Mouse (Mus musculus): Measurements from ENCODE around the gene Tarbp2.
A peak's percentile ranks its signal among the peaks of the same experiment; 100 is the strongest.

Gene Tarbp2

DNA sequence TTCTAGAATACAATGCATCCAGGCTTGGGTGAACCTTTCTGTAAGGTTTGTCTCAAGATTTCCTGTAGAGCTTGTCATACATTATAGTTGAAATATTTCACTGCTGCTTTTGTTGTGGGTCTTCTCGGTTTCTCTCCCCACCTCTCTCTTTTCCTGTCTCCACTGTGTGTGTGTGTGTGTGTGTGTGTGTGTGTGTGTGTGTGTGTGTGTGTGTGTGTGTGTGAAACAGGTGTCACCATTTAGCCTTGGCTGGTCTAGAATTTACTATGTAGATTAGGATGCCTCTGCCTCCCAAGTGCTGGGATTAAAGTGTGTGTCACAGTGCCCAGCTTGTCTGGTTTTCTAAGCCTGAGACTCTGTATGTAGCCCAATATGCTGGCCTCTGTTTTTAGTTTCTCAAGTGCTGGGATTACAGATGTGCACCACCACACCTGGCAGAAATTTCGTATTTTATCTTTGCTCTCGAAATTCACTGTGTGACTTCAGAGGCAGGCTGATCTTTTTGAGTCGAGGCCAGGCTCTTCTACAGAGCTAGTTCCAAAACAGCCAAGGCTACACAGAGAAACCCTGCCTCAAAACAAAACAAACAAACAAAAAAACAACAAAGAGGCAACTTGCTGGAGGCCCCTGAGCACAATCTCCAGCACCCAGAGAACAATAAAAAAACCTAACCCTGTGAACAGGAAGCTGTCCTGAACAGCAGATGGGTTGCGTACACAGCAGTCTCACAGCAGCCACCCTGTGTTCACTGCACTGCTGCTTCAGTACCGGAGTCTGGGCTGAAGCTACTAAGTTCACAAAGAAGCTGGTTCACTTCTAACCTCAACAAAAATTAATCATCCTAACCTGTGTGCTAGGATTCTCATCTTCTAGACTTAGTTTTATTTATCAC, 8.4 kb downstream of the Tarbp2 start:
- DNase-seq (ENCODE audit: low read depth, low spot score): no peak

DNA sequence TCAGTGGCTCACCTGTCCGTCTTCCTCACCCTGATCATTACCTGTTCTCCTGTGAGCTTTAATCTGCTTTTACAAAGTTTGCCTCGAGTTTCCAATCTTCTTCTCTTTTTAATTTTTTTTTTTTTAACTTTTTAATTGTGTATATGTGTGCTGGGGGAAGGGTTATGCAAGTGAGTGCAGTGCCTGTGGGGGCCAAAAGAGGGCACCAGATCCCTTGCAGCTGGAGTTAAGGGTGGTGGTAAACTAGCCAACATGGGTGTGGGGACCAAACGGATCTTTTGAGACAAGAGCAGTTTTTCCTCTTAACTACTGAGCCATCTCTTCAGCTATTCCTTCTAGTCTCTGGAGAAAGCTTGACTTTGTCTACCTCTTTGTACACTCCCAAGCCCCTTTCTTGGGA, 9.9 kb downstream of the Tarbp2 start:
- DNase-seq (ENCODE audit: low read depth, low spot score): no peak

DNA sequence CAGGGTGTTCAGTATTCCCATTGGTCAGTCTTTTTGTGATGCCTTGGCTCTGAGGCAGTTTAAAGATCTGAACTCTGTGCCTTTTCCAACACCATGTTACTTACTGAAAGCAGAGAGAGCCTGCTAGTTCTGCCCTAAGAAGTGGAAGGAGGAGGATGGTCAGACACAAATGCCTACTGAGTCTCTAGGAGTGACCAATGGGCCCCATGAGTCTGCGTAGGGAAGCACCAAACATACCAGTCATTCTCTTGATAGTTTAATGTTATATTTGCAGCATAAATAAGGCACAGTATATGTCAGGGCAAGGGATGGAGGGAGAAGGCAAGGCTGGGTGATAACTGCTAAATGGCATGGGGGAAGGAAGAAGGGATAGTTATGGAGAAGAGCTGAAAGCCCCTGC, 10.4 kb downstream of the Tarbp2 start:
- DNase-seq (ENCODE audit: low read depth, low spot score): no peak

DNA sequence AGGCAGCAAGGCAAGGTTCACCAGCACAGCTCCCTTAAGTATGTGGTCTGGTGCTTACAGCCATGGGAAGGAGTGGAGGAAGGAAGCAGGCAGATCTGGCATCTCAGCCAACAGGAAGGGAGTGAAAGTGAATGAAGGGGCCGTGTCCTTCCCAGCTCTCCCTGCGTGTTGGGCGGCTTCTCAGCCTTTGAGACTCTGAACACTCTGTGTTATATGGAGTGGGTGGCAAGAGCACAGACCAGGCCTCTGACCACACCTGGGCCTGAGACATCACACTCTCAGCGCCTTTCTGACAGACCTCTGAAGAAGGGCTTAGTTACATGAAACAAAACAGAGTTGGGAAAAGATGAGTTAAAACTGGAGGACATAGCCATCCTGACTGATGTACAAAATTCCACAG, 12.6 kb downstream of the Tarbp2 start:
- DNase-seq (ENCODE audit: low read depth, low spot score): no peak

DNA sequence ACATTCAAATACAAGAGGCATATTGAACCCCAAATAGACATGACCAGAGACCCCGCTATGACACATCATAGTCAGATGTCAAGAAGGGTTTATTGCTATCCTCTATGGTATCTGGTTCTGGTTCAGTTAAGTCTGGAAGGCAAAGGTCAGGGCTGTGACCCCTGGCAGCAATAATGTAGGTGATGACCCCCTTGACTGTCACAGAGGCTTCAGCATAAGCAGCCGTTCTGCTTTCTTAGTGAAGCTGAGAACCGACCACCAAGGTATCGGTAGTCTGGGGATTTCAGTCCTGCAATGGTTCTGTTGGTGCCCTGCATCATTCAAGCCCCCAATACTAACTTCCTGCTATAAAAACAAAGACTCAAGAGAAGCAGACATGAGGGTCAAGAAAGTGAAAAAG, 13.6 kb downstream of the Tarbp2 start:
- no peak for DNase-seq (ENCODE audit: low read depth, low spot score)

DNA sequence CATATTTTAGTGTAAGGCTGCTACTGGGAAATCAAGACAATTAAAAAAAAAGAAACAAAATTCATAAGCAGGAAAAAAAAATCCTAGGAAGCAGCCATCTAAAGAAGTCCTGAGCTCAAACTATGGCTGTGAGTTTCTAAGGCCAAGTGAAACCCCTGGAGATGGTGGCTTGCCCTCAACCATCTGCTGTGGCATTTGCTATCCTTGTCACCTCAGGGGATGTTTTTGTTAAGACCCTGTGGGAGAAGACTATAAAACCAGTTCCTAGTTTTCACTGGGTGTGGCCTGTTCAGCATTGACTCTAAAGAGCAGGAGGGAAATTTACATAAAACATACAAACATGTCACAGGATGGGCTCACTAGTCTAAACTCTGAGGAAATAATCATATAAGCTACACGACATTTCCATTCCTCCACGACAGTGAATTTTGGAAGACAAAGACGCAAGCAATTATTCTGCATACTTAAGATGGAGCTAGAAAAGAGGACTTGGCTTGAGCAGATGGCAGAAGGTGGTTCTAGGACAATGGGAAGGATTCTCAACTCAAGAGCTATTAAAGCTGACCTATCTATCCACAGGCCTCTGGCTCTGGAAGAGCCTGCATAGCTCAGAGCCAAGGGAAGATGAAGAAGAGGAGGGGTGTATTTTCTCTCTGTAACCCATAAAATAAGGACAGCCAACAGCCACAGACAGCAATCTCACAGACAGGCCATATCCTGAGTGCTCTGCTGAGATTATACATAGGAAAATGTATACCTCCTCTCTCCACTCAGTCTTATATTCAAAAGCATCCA, 14.3 kb downstream of the Tarbp2 start:
- no peak for DNase-seq (ENCODE audit: low read depth, low spot score)

DNA sequence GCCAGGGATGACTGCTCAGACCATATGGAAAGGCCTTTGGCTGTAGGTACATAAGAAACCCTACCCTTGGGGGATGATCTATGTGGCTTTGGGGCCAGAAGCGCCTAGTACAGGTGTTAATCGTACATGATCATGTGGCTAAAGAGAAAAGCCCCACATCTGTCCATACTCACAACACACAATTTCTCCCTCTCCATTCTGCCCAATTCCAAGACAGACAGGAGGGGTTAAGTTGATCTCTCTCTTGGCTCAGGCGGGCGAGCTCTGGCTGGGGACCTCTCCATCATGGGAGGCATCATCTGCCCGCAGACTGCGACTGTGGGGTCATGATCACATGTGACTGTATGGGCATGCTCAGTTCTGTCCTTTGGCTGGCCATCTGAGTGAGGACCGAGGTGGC, 15.9 kb downstream of the Tarbp2 start:
- DNase-seq (ENCODE audit: low read depth, low spot score): no peak

DNA sequence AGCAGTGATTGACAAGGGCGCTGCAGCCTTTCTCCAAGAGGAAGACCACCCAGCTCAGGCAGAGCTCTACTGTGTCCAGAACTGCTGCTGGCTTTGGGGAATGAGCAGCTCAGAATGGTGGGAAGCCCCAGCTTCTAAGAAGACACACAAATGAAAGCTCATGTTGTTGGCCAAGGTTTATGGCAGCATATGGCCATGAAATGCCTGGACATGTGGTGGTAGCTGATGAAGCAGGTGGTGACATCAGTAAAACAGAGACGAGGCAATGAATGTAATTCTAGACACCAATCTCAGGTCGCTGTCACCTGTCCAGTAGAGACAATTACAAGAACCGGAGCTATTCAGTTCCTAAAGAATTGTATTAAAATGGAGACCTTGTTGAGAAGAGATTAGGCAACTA, 26.8 kb downstream of the Tarbp2 start:
- no peak for DNase-seq (ENCODE audit: low read depth, low spot score)

DNA sequence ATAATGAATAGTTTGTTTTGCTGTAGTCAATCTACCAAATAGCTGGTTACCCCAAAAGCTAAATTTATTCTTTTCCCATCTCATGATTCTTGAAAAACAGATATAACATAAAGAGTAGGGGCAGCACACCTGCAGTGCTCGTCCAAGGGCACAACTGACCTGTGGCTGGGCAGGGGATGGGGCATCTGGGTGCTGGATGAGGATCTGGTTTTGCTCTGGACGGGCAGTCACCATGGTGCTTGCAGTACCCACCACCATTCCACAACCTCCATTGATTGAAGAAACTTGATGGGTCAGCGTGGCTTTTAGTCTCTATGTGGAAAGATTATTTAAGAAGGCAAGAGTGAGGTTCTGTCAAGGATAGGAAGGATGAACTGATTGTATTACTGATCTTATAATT, 28.3 kb downstream of the Tarbp2 start:
- no peak for DNase-seq (ENCODE audit: low read depth, low spot score)

DNA sequence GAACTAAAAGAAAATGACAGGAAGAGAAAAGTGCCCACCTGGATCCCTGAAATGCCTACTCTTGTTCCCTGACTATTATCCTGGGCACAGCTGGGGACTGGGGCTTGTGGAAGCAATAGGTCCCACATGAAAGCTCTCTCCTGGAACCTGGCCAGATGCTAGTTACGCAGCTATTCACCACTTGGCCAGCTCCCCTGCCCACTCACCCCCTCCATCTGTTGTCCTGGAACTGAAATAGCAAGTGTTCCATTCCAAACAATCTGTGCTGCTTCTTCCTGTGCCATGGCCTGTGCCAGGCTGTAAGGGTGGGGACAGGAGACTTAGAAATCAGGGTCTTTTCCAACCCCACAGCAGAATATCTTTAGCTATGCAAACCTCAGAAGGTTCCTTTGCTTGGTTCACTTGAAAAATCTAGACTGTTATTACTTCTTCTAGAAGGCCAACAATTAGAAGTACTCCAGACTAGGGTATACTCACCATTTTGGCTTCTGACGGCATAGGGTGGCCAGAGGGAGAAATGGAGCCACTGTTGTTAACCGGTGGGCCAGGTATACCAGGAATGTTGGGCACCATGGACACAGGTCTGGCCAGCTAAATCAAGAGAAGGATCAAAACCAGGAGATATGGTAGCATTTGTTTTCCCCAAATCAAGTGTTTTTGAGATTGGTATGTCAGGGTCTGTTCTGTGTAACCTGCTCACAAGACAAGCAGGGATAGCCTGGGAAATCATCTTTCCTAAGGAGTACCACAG, 28.9 kb downstream of the Tarbp2 start:
- DNase-seq (ENCODE audit: low read depth, low spot score): peak; percentile 43

DNA sequence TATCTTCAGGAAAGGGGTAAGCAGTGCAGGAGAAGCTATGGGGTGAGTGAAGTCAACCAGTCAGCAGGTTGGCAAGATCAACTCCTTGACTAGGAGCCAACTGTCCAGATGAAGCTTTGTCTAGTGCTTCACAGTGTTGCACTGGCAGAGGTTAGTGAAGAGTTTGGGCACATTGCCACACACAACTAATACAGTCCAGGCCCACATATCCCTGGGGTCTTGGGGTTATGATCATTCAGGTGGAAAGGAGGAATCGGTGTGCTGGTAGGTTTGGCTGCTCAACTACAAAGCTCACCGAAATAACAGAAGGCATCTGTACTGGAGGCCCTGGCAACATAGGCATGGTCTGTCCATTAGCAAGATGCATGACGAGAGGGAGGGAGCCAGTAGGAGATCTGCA, 29.5 kb downstream of the Tarbp2 start:
- no peak for DNase-seq (ENCODE audit: low read depth, low spot score)

DNA sequence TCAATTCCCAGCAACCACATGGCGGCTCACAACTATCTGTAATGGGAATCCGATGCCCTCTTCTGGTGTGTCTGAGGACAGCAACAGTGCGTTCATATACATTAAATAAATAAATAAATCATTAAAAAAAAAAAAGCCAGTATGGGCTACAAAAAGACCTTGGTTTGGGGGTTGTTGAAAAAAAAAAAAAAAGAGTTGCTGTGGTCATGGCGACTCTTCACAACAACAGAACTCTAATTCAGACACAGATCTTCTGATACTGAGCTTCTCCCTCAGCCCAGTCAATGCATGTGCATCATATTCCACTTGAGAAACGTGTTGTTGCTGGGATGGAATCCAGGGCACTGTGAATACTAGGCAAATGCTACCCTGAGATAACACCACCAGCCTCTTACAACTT, 34.6 kb downstream of the Tarbp2 start:
- no peak for DNase-seq (ENCODE audit: low read depth, low spot score)

DNA sequence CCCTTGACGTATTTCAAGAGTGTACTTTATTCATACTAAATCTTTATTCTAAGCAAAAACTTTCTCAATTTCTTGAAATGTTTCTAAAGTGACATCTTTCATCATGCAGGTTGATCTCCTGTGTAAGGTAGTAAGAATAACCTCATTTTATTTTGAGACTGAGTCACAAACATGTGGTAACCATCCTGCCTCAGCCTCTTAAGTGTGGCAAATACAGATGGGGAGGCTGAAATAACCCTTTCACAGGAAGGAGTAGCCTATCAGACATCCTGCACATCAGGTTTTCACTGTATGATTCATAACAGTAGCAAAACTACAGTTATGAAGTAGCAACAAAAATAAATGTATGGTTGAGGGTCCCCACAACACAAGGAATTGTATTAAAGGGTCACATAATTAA, 37.6 kb downstream of the Tarbp2 start:
- no peak for DNase-seq (ENCODE audit: low read depth, low spot score)

DNA sequence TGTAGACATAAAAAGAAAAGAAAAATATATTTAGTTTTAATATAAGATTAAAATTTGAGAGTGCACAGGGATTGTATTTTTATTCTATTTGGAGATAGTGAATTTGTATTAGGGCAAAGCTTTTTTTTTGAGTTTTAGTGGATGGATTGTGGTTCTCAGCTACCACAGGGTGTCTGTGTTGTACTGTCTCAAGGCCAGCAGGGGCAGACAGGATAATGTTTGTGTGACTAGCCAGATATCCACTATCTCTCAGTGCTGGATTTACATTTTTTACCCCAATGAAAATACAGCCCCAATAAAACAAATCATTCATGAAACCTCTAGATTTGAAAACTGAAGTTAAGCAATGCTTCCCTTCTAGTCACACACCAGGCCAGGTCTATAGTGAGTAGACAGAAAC, 39.6 kb downstream of the Tarbp2 start:
- DNase-seq (ENCODE audit: low read depth, low spot score): no peak

DNA sequence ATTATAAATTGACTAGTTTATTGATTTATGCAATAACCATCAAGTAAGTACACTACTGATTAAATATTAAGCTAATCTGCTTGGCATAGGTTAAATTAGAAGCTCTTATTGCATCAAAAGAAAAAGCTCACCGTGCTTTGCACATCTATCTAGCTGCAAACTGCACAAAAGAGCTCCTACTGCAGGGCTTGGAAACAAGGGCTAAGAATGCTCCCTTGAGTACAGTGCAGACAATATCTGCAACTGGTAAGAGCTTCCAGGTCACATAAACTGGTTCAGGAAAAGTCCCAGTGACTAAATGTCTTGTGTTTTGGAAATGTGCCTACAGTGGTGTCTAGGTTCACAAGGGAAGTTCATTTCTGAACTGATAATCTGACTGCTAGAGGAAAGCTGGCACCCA, 44.5 kb downstream of the Tarbp2 start:
- DNase-seq (ENCODE audit: low read depth, low spot score): no peak

DNA sequence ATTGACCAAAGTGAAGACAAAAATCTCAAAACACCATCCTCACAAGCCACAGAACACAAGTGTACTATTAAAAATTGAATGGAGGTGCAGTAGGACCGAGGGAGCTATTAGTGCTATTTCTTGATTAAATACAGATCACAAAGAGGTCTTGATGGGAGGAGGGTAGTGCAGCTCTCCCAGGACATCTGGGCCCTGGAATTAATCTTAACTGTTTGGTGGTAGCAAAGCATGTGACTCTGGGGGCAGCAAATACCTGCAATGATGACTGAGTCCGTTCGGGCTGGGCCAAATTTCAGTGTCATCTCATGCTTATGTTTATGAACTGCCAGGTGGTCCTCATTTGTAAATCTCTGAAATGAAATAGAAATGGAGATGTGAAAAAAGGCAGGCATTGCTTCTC, 45.1 kb downstream of the Tarbp2 start:
- no peak for DNase-seq (ENCODE audit: low read depth, low spot score)

DNA sequence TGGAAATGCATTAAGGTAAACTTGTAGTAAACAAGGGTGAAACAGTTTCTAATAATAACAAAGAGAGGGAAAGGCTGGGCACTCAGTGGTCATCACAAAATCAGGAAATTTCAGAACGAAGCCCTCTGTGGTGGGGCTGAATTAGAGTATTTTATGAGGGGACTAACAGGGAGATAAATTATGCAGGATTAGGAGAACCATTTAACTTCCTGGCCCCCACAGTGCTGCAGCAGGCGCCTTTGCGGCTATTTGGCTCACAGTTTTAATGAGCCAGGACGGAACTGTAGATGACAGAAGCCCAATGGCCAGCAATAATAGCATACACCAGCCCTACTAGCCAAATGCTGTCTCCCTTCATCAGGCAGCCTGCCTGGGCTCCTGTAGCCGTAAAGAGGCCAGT, 45.7 kb downstream of the Tarbp2 start:
- DNase-seq (ENCODE audit: low read depth, low spot score): no peak

DNA sequence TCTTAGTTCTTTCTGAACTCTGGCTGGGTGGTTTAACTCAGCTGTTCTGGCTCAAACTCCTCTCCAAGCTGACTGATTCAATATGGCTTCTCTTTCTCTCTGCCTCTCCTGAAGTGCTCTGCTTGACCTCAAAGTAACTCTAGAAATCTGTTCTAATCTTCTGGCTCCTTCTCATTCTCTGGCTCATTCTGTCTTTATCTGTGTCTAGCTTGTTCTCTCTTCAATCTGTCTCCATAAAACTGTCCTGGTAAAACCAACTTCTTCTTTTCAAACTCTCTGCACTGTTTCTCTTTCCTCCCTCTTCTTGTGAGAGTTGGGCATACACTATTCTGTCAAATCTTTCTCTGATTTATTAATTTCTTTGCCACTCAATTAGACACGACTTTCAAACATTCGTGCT, 49.9 kb downstream of the Tarbp2 start:
- no peak for DNase-seq (ENCODE audit: low read depth, low spot score)

DNA sequence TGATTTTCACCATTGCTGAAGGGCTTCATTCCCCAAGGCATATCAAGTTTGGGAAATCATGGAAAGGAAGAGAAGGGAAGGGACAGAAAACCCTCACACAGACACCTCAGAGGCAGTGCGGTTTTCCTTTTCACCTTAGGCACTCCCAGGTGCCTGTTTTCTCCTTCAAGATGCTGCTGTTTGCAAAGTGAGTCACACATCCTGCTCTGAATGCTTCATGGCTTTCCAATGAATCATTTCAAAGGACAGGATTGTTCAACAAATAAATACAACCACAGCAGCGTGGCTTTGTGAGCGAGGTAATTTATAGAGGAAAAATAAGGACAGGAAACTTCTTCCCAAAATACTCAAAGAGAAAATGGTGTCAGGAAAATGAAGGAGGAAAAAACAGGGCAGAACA, 54.1 kb downstream of the Tarbp2 start:
- DNase-seq (ENCODE audit: low read depth, low spot score): no peak

Data from retina, adult 2 months (tissue).